Mouse (Mus musculus) central nervous system, embryonic 11.5 days (tissue): ENCODE data around the gene Gm7849. TPM values are rescaled to one million over a fixed set of nuclear protein-coding genes. Genes with fewer than 3 reads are reported as not detected.

Experiments used
- polyA plus RNA-seq: library from polyadenylated mRNA; depleted of rRNA; stranded (reverse); fragments of >200 nt; gene quantifications from 2 replicates; pipeline ENCODE4 v1.2.3, GENCODE M21; 2012; rRNA removed

Gm7849 gene
- 0.22 TPM in 1 of 2 replicates, not detected in the other for polyA plus RNA-seq

DNA sequence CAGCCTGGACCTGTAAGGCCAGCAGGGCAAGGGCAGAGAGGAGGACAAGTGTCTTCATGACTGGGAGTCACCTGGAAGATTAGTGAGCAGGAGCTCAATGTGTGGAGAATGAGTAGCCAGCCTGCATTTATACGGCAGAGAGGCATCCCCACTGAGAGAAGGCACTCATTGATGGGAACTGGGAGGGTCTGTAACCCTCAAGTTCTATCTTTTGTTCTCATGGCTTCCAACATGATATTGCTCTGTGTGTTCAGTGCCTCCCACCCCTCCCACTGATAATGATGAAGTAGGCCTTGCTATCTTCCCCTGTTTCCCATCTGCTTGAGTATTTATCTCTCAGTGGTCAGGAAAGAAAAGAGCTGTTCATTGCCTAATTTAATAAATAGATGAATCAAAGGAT is at the start of gene Gm7849:
Gene Gm7849, minus strand, starts transcription at position 101 of the 400 bp plus-strand sequence.

GRCm38 (mm10) chr8:21427111-21427510 is 29.2 kb downstream of the Gm7849 start, which contains the start of gene Defa36:
Gene Defa36 (plus strand): TSS chr8:21427411.

Other genes with a start within 250 kb of the Gm7849 start
- gene Gm15292, start 206.8 kb downstream of the Gm7849 start, polyA plus RNA-seq: not detected in 2 replicates
- gene Defa27, start 141.0 kb downstream of the Gm7849 start, polyA plus RNA-seq: not detected in 2 replicates
- gene Defa29, start 129.5 kb downstream of the Gm7849 start, polyA plus RNA-seq: not detected in 2 replicates
- gene Defa2, start 78.0 kb downstream of the Gm7849 start, polyA plus RNA-seq: 0.35 TPM in 1 of 2 replicates, not detected in the other
- gene Defa33, start 64.7 kb downstream of the Gm7849 start, polyA plus RNA-seq: 0.35 TPM in 1 of 2 replicates, not detected in the other
- gene Defa36, start 29.1 kb downstream of the Gm7849 start, polyA plus RNA-seq: not detected in 2 replicates
- not detected in 2 replicates for gene Defa20, start 52.7 kb upstream of the Gm7849 start, polyA plus RNA-seq
- not detected in 2 replicates for gene Defa32, start 72.5 kb upstream of the Gm7849 start, polyA plus RNA-seq
- not detected in 2 replicates for gene Defa37, start 108.8 kb upstream of the Gm7849 start, polyA plus RNA-seq
- not detected in 2 replicates for gene Defa28, start 126.4 kb upstream of the Gm7849 start, polyA plus RNA-seq
- not detected in 2 replicates for gene Gm7861, start 137.9 kb upstream of the Gm7849 start, polyA plus RNA-seq
- not detected in 2 replicates for gene Defa26, start 161.6 kb upstream of the Gm7849 start, polyA plus RNA-seq
- not detected in 2 replicates for gene Defa17, start 199.2 kb upstream of the Gm7849 start, polyA plus RNA-seq
- gene Defa34, start 209.2 kb upstream of the Gm7849 start, polyA plus RNA-seq: not detected in 2 replicates
- not detected in 2 replicates for gene AY761184, start 247.1 kb upstream of the Gm7849 start, polyA plus RNA-seq